Mouse (Mus musculus) fibroblast of lung, adult 2 months (primary cell): ENCODE measurements around the gene Fance.
"Not testable (repeated sequence)": the region's sequence is repeated elsewhere in the genome, so short reads cannot be mapped to it uniquely, and the experiment has no call there.

Experiments used
- DNase-seq: peaks from one replicate; pipeline ENCODE4 v3.0.0-alpha.2; 2011; ENCODE audit warnings: low read depth

The Fance gene

DNA sequence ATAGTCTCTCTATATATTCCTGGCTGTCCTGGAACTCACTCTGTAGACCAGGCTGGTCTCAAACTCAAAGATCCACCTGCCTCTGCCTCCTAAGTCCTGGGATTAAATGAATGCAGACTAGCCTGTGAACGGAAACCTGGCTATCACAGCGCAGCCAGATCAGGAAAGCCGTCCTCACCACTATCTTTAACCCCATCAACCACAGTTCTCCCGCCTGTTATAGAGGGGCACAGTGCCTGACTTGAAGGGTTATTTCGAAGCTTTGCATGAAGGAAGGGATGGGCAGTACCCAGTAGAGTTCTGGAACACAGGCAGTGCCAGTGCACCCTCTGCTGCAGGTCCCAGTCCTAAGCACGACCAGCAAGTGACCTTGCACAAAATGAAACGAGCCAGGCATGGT is 22.0 kb upstream of the Fance start:
- no peak for DNase-seq

DNA sequence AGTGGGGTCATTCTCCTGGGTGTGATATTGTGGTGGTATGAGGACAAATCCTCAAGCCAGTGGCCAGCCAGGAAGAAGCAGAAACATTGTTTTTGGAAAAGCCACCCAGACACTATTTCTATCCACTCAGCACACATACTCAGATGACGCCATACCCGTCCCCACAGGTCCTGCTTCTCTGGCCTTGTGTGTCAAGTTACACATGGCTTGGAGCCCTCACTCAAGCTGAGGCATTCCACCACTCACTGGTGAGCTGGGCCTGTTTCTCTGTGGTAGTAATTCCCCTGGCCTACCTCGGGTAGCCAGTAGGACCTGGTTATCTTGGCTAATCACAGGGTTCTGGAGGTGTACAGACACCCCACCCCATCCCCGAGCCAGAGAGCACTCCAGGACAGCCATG is 19.6 kb upstream of the Fance start:
- DNase-seq: no peak

DNA sequence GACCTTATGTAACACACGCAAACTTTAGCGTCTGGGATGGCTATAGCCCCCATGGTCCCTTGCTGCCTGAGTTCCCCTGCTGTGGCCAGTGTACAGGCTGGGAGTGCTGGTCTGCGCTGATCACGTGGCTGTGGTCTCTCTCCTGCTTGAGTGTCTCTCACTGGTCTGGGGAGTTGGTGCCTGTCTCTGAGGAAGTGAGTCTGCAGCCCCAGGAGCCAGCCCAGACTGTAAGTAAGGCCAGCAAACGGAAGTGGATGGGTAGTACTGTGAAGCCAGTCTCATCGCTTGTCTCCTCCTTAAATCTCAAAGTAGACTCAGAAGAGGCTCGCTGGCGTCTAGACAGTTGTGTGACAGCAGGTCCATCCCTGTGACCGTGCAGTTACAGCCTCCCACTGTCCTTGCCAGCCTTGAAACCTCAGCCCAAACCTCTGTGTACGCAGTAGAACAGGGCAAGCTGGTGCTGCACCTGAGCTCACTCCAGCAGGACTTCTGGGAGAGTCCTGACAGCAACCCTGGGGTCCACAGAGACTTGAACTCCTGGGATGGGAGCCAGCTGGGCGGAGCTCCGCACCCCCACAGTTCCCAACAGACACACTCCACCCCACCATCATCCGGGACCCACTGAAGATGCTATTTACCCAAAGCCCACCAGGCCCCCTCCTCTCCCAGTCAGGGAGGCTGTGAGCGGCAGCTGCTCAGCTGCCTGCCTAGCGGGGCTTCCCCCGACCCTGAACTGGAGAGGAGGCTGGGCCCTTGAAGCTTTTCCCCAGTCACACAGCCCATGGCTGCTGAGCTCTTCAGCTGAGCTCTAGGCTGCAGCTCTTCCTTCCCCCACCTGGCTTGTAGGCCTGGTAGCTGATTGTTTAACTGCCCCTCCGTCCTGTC is 18.6 kb upstream of the Fance start:
- no peak for DNase-seq

DNA sequence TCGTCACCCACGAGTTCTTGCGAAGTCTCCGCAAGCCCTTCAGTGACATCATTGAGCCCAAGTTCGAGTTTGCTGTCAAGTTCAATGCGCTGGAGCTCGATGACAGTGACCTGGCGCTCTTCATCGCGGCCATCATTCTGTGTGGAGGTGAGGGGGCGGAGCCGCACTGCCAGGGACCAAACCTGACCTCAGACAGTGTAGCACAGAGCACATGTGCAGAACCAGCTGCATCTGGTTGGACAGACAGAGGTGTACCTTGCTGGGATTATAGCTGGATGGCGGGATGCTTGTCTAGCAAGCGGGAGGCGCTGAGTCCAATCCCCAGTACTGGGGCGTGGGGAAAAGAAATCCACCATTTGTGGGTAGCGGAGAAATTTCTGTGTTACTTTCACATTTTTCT is 14.4 kb upstream of the Fance start:
- DNase-seq: no peak

DNA sequence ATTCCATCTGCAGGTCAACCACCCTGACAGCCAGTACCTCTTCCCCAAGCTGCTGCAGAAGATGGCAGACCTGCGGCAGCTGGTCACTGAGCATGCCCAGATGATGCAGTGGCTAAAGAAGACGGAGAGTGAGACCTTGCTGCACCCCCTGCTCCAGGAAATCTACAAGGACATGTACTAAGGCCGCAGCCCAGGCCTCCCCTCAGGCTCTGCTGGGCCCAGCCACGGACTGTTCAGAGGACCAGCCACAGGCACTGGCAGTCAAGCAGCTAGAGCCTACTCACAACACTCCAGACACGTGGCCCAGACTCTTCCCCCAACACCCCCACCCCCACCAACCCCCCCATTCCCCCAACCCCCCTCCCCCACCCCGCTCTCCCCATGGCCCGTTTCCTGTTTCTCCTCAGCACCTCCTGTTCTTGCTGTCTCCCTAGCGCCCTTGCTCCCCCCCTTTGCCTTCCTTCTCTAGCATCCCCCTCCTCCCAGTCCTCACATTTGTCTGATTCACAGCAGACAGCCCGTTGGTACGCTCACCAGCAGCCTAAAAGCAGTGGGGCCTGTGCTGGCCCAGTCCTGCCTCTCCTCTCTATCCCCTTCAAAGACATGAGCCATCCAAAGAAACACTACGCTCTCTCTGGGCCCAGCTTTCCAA is 13.5 kb upstream of the Fance start:
- DNase-seq: no peak

DNA sequence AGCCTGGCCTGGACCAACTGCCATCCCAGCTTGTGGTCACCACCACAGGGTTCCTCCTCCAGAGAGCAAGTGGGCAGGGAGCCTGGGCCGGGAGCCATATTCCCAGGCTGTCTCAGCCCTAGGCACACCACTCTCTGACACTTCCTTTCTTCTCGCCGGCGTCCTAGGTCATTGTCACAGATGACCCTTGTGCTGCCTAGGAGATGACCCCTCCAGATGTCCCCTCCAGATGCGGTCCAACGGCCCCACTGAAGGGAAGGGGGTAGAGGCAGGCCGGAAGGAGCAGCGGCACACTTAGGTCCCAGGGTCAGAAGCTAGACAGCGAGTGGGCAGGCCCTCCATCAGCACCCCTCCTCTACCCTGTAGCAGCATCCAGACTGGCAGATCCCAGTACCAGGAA is 13.0 kb upstream of the Fance start:
- no peak for DNase-seq

DNA sequence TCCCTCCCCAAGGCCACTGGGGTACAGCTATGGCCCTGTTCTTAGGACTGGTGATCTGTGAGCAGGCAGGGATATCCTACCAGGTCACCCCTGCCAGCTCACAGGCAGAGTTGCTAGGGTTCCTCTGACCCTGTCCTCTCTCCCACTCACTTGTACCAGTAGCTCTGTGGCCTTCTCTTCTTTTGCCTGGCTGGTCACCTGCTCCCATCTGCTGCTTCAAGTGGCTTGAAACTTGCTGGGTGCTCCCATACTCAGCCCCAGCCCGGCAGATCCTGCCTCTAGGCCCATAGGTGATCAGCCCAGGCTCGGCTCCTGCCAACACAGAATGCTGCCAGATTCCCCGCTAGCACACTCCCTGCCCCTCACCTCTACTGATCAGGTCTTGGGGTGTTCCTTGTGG is 12.5 kb upstream of the Fance start:
- DNase-seq: no peak

DNA sequence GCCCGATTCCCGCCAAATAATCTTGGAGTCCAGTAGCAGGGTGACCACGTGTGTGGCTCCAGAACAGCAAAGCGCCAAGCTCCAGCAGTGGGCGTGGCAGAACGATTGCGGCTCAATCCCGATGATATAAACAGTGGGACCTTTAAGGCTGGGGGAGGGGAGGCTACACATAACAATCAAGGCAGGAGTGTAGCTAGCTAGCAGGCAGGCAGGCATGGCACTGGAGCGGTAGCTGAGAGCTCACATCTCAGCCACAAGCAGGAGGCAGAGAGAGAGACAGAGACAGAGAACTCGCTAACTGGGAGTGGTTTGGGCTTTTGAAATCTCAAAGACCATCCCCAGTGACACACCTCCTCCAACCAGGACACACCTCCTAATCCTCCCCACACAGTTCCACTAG is 8.1 kb upstream of the Fance start:
- no peak for DNase-seq

DNA sequence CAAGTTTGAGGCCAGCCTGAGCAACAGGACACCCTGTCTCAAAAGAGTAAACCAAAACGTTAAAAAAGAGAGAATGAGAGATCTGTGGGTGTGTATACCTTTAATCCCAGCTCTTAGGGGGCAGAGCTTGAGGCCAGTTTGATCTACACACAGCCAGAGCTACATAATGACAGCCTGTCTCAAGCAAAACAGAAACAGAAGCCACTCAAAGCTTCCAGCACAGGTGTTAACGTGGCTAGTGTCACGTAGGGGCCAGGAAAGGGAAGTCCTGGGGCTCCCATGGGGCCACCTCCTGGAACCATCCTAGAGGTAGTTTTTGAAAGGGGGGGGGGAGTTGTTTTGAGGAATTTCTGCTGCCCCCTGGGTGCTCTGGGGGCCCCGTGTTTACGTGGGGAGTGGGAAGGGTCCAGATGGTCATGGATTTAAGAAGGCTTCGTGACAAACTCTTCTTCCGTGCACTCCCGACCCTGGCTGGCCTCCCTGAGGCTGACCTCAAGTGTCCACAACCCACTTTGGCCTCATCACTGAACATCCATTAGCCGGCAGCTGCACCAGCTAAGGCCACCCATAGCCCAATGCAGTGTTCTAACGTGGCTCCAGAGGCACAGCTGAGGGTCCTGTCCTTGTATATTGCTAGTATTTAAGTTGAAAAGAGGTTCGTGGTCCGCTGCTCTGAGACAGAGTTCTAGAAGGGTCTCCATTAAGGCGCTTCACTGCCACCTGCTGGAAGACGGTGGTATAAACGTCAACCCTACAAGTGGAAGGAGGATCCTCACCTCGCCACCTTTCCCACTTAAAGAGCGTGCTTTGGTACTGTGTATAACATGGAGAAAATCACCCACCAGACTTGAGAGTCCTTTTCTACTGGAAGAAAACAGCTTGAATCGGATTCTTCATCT is 4.8 kb upstream of the Fance start:
- DNase-seq: no peak

DNA sequence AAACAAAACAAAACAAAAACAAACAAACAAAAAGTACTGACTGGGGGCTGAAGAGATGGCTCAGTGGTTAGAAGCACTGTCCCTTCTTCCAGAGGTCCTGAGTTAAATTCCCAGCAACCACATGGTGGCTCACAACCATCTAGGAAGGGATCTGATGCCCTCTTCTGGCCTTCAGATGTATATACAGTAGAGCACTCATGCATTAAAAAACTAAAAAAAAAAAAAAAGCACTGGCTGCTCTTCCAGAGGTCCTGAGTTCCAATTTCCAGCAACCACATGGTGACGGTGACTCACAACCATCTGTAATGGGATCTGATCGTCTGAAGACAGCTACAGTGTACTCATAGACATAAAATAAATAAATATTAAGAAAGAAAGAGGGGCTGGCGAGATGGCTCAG is 2.5 kb upstream of the Fance start:
- DNase-seq: no peak

DNA sequence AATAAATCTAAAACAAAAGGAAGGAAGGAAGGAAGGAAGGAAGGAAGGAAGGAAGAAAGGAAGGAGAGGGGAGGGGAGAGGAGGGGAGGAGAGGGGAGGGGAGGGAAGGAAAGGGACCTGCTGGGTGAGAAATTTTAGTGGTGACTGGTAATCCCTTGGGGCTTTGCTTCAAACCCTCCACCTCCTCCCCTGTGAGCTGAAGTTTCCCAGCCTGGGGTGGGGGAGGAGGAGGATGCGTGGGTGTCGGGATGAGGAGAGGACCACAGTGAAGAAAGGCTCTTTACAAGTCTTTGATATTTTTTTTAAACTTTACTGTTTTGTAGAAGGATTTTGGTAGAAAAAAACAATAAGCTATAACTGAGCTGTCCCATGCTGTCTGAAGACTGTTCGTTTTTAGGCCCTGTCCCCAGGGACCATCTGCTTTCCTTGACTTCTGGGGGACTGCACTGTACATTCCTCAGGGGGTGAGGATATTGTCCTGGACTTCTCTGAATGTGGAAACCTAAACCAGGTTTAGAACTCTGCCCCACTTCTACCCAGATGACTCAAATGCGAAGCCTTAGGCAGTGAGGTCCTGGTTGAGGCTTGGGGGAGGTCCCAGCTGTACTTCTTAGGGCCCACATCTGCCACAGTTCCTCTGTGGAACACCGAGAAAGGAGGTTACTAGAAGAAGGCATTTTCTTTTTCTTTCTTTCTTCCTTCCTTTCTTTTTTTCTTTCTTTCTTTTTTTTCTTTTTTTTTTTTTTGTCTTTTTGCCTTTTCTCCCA is 1.8 kb upstream of the Fance start:
- no peak for DNase-seq

DNA sequence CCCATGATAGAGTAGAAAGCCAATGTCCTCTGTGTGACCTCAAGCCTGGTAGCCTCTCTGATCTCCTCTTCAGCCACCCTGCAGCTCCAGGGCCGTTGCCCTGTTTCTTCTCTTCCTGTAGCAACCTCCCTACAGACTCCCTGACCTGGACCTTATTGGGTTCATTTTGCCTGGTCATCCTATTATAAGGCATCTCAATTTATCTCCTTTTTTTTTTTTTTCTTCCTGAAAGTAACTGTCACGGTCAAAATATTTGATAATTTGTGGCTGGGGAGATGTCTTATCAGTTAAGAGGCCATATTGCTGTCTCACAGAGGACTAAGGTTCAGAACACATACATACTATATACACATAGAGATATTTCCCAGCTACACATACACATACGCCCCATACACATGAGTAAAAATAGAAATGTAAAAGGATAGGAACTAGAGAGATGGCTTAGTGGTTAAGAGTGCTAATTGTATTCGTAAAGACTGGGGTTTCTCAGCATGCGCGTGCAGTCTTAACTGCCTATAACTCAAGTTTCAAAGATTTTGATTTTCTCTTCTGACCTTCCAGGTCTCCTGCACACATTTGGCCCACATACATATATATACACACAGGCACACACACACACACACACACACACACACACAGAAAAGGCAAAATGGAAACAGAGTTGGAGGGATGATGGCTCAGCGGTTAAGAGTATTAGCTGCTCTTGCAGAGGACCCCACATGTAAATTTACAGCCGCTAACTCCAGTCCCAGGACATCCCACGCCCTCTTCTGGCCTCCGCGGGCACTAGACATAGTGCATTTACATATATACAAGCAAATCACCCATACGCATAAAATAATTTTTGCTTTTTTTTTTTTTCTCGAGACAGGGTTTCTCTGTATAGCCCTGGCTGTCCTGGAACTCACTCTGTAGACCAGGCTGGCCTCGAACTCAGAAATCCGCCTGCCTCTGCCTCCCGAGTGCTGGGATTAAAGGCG is 797 bp upstream of the Fance start:
- DNase-seq: no peak

DNA sequence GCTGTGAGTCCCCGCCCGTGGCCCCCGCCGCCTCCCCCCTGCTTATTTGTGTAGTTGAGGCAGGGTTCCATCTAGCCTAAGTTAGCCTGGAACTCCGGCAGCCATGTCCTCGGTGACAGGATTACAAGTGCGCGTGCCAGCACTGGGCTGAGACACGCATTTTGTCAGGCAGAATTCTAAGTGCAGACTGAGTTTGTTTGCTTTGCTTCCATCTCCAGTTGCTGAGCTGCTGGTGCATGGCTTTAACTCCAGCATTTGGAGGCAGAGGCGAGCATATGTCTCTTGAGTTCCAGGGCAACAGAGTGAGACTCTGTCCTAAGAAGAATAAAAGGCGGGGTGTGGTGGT is 534 bp downstream of the Fance start:
- DNase-seq: no peak

DNA sequence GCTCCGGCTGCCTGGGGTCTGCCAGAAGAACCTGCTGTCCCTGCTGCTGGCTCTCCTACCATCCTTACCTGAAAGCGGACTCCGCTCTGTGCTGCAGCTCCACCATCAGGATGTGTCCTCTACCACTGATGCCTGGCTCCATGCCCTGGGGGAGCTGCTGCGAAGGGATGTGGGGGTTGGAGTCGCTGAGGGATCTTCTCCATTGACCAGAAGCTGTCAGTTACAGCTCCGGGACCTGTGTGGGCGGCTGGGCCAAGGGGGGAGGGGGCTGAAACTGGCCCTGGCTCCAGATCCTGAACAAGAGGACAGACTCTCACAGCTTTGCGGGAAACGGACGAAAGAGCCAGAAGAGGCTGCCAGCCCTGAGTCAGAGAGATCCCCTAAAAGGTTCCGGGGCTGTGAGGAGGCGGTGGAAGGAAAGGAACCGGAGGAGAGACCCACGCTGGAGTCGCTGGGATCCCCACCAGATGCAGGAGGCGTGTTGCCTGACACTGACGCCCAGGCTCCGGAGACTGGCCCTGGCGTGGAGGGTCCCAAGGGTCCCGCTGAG is 2.4 kb downstream of the Fance start:
- DNase-seq: no peak

DNA sequence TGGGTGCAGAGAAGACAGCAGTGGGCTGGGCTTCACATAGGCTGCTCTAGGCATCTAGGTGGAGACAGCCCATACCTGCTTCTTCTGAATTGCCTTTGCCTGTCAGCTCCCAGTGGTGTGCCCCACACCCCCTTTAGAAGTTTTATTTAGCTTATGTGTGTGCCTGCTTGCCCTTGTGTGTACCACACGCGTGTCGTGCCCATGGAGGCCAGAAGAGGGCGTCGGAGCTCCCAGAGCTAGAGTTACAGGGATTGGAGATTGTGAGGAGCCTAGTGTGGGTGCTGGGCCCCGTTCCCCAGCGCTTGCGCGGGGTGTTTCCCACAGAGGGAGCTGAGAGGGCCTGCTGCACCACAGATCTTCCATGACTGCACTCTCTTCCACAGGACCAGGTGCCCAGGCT is 3.2 kb downstream of the Fance start:
- no peak for DNase-seq

DNA sequence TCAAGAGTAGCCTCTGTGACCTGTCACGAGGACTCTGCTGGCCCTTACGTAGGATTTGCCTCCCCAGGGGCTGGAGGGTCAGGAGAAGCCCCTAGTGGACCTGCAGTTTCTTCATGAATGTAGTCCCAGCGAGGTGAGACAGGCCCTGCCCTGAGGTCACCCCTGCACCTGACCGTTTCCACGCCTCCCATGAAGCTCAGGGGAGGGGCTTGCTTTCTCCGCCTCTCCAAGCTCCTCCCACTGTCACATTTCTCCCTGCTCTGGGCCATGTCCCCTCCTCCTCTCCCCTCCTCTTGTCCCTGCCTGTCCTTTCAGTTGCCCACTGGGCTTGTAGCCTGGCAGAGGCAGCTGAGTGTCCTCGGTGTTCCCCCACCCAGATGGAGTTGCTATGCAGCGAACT is 3.8 kb downstream of the Fance start:
- no peak for DNase-seq

DNA sequence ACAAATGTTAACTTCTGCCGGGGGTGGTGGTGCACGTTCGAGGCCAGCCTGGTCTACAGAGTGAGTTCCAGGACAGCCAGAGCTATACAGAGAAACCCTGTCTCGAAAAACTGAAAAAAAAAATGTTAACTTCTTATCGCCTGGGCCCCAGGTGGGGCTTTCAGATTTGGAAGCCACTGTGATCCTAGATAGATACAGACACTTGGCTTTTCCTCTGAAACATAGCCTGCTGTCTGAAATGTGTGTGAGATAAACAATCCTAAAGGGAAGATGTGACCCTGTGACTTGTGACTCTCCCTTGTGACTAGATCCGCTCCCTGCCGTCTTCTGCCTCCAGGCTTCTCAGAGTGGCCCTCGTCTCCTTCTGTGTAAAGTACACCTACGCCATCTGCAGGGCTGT is 4.4 kb downstream of the Fance start:
- DNase-seq: no peak

DNA sequence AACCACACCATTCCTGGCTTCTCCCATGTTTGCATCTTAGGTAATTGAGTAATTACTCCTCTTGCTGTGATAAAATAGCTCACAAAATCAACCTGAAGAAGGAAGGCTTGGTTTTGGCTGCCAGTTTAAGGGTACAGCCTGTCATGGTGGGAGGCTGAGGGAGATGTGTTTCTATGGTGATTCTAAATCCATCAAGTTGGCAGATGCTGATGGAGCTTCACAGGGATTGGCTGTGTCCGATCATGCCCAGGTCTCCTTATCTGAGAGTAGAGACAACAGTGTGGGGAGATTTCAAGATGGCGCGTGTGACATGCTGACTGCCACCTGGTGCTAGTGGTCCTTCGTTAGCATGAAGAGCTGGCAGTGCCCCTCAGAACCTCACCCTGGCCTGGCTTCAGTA is 8.4 kb downstream of the Fance start:
- no peak for DNase-seq

DNA sequence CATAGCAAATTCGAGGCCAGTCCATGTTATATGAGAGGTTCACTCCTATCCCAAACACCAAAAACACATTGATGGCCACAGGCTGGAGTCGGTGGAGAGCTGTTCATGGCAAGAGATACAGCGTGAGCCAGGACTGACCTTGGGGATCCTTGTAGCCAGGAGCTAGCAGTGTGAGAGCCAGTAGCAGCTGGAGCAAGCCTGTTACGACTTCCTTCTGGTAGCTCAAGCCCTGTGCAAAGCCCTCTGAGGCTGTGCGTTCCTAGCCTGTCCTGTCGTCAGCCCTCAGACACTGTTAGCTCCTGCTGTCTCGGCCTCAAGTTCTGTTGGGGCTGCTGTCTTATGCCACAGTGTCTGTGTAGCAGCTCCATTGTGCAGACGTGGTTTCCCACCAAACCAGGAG is 10.5 kb downstream of the Fance start:
- no peak for DNase-seq

DNA sequence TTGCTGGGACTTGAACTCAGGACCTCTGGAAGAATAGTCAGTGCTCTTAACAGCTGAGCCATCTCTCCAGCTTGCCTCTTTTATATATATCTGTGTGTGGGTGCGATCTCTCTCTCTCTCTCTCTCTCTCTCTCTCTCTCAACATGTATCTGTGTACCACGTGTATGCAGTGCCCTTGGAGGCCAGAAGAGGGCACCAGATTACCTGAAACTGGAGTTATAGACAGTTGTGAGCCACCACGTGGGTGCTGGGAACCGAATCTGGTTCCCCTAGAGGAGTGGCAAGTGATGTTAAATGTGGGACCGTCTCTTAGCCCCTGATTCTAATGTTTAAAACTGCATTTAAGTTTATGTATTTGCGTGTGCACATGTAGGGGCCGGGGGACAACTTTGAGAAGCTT is 11.1 kb downstream of the Fance start:
- DNase-seq: not testable (repeated sequence)

DNA sequence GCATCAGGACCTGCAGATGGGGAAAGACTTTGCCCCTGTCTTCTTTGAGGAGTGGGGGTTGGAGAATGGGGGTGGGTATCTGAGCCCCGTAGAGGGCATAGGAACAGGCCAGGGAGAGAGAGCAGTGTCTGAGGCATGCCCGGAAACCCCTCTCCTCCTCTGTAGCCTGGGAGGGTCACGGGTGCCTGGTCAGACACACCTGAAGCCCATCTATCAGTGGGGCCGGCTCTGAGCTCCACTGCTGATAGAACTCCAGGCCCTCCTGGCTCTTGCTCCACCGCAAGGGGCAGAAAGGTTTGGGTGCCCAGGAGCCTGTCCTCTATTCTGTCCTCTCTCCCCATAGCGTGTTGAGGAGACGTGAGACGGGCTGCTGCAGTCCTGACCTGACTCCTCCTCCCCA is 12.4 kb downstream of the Fance start:
- no peak for DNase-seq
